Mouse (Mus musculus): ENCODE measurements around the gene Ifnlr1.

Gene Ifnlr1

DNA sequence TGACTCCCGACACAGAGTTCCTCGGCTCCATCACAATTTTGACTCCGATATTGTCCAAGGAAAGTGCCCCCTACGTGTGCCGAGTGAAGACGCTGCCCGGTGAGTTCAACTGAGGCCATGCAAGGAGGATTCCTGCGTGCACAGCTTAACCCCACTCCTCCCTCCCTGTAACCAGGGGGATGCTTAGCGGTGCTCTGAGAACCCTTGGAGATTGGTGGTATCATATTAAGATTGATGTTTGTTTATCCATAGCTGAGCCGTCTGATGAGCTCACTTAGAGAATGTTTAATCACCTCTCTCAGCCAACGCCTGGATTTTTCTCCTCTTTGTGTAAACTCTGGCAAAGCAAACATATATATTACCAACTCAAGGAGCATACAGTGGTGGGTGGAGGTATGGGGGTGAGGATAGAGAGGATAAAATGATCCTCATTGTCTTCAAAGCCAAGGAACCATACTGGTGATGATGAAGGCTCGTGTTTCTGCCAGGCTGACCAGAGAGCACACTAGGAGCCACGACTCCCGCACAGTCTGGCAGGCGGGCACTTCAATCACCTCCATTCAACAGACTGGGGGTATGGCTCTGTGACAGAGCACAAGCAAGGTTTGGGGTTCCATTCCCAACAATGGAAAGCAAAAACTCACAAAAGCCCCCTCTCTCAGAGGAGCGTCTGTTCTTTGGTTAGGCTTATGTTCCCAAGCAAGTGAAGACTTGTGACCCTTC, 58.8 kb downstream of the Ifnlr1 start:
- no peak for DNase-seq

DNA sequence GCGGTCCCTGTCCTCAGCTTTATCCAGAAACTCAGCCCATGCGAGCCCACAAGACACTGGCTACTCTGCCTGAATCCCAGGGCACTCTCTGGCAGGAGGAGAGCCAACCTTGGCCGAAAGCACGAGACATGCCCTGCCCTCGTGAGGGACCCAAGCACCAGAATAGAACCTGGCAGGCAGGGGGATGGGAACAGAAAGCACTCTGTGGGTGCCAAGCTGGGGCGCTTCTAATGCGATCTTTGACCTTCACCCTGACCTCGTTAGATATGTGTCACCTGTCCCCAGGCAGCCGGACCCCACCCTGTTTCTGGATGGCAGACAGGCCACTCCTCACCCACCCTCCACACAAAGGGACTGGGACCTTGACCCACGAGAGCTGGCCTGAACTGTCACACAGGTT, 59.5 kb downstream of the Ifnlr1 start:
- no peak for DNase-seq

DNA sequence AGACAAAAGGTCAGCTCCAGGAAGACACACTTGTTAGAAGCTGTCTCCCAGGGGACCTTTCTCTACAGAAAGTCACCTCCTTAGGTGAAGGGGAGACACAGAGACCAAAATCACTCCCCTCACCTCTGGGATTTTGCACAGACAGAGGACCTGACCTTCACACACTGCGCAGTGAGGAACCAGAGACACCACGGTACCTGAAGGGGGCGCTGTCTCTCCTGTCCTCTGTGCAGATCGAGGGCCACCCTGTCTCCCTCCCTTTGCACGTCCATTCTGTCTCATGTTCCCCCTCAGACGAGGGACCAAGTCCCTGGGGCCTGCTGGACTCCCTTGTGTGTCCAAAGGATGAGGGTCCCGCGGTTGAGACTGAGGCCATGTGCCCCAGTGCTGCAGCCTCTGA, 64.8 kb downstream of the Ifnlr1 start:
- DNase-seq, result no peak

DNA sequence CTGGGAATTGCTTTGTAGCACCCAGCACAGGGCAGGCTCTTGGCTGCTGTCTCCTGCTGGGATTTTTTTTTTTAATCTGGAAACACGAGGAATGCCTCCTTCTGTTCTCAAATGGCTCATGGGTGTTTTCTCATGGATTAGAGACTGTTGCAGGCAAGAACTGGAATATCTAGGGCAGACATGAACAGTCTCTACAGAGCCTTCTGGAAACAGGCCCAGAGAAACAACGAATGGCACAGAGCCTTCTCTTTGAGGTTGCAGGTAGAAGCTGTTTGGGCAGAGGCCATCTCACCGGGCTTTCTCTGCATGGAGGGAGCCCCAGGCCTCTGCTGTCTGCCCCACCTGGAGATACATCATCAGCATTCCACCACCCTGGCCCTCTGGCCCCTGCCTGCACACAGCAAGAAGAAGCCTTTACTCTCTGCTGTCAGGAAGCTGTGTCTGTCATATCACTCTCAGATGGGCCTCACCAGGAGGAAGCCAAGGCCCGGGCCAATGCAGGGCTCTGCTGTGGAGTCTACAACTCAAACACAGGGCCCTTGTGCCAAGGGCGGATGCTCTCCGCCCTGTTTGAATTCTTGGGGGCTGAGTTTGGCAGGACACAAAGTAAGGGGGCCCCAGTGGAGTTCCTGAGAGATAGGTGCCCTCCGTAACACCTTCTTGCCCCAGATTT, 66.2 kb downstream of the Ifnlr1 start:
- DNase-seq, result no peak

DNA sequence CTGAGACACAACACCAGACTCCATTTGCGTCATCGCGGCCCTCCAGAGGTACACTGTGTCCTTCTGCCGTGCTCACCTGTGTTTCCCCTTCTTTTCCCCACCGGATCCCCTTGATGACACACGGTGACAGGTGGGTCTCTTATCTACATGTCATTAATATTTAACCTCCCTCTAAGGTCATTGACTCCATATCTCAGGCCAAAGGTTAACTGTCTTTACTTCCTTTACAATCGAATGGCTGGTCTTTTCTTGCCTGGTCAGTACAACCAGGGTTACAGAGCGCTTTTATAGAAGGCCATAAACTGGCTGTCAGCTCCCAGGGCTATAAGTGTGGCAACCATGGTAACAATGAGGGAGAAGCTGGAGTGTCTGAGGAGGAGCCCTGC, 66.7 kb downstream of the Ifnlr1 start:
- DNase-seq, result no peak

All from liver (tissue).